Mouse (Mus musculus) bone marrow macrophage, adult 2 months (primary cell): ENCODE results near the gene Med26.

Experiments
- CTCF ChIP-seq: IDR thresholded peaks from 2 replicates; pipeline ENCODE4 v1.5.1; 2012; ENCODE audit warnings: low read depth, mild to moderate bottlenecking, low read length, moderate library complexity
- POLR2A ChIP-seq: IDR thresholded peaks from 2 replicates; pipeline ENCODE4 v1.6.1; 2012; ENCODE audit warnings: mild to moderate bottlenecking, low read depth, low read length, borderline replicate concordance

- no peak for TF ChIP-seq POLR2A
- no peak for TF ChIP-seq CTCF
These were observed 83.9 kb downstream of the Med26 start for GRCm38 (mm10) chr8:72464211-72464610.
